Mouse (Mus musculus): ENCODE results near the gene Strbp. TPM values are rescaled to one million over a fixed set of nuclear protein-coding genes. Genes with fewer than 3 reads are reported as not detected.

Gene Strbp
- polyA plus RNA-seq, 1 experiment from 2014 or later: 102 TPM

DNA sequence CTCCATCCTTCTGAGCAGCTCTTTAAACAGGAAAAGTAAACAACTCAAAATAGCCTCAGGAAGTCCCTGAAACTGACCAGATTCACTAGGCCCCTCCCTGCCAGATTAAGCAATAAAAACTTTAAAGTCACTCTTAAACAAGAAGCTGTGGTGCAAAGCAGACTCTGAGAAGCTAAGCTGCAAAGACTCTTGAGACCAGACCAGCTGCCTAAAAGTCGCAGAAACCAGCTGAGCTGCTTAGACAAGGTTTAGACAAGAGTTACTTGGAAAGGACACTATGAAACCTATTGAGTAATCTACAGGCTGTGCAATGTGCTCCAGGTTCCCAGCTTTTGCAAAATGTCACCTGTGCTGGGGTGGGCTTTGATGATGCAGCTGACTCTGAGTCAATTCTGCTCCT is 16.6 kb downstream of the Strbp start:
- no peak overlapping the region for H3K27ac ChIP-seq
- H3K4me3 ChIP-seq: no peak overlapping the region
- H3K9ac ChIP-seq: no peak overlapping the region
- no peak overlapping the region for H3K4me2 ChIP-seq (replicated peaks)
- no peaks in the 10 kb centered on the region for H3K4me1 ChIP-seq
- 83% methylated on average over 1 of the region's 1 CpGs for WGBS
- H3K36me3 ChIP-seq: no peaks in the 10 kb centered on the region
- ATAC-seq (ENCODE audit: low FRiP score): no peak
- H3K9me3 ChIP-seq (replicated peaks): no peaks in the 10 kb centered on the region
- no peaks in the 10 kb centered on the region for H3K27me3 ChIP-seq

DNA sequence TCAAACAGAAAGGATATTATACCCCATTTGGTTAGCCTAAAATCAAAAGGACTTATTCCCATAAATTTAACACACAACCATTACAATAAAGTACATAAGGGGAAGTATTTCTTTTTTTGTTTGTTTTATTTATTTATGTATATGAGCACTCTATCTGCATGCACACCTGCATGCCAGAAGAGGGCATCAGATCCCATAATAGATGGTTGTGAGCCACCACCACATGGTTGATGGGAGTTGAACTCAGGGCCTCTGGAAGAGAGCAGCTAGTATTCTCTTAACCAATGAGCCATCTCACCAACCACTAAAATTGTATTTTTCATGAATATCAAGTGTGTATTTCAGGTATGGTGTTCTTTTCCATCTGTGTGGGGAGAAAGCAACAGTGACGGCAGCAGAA is 18.8 kb downstream of the Strbp start:
- no peak for ATAC-seq (ENCODE audit: low FRiP score)
- Histone ChIP-seq H3K4me2 (replicated peaks) (no peak overlapping the region), H3K27me3 (no peaks in the 10 kb centered on the region), H3K4me1 (no peaks in the 10 kb centered on the region), H3K9ac (no peak overlapping the region), H3K9me3 (replicated peaks) (no peaks in the 10 kb centered on the region), H3K4me3 (no peak overlapping the region), H3K36me3 (no peaks in the 10 kb centered on the region), H3K27ac (no peak overlapping the region)
- WGBS: 100% methylated on average over 1 of the region's 1 CpGs

DNA sequence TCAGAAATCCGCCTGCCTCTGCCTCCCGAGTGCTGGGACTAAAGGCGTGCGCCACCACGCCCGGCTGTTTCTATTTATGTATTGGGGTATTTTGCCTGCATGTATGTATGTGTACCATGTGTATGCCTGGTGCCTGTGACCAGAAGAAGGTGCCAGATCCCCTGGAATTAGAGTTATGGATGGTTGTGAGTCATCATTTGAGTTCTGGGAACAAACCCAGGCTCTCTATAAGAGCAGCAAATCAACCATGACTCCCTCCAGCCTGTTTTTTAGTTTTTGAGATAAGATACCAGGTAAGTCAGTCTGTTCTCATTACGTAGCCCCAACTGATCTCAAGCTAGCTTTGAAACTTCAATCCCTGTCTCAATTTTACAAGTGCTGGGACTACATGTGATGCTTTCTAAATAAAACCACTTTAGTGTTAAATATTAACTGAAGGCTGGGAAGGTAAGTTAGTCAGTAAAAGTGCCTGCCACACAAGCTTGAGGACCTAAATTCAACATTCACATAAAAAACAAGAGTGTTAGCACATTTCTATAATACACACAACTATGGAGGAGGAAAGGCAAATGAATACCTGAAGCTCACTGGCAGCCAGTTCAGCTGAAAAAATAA is 21.4 kb downstream of the Strbp start:
- ATAC-seq (ENCODE audit: low FRiP score): no peak
- H3K4me1 ChIP-seq: no peaks in the 10 kb centered on the region
- 95% methylated on average over 7 of the region's 7 CpGs for WGBS
- H3K9me3 ChIP-seq (replicated peaks): no peaks in the 10 kb centered on the region
- H3K36me3 ChIP-seq: no peaks in the 10 kb centered on the region
- H3K27ac ChIP-seq: no peak overlapping the region
- H3K4me3 ChIP-seq: no peak overlapping the region
- no peak overlapping the region for H3K9ac ChIP-seq
- no peaks in the 10 kb centered on the region for H3K27me3 ChIP-seq
- H3K4me2 ChIP-seq (replicated peaks): no peak overlapping the region

DNA sequence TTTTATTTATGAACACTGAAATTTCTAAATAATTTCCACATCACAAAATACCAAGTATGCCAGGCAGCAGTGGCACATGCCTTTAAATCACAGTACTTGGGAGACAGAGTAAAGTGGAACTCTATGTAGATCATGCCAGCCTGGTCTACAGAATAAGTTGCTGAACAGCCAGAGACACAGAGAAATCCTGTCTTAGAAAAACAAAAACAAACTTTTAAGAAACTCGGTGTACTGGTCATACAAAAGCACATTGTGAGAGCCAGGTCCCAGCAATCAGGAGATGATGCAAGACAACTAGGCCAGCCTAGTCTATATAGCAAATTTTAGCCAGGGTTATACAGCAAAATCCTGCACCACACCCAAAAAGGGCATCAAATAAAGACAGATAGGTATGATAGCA is 52.6 kb downstream of the Strbp start:
- H3K27me3 ChIP-seq: no peaks in the 10 kb centered on the region
- H3K9ac ChIP-seq: no peak overlapping the region
- no peak overlapping the region for H3K27ac ChIP-seq
- no peak for ATAC-seq (ENCODE audit: low FRiP score)
- H3K4me3 ChIP-seq: no peak overlapping the region
- H3K36me3 ChIP-seq: no peaks in the 10 kb centered on the region
- WGBS: 65% methylated on average over 1 of the region's 1 CpGs
- no peaks in the 10 kb centered on the region for H3K9me3 ChIP-seq (replicated peaks)
- no peak overlapping the region for H3K4me2 ChIP-seq (replicated peaks)
- no peaks in the 10 kb centered on the region for H3K4me1 ChIP-seq

DNA sequence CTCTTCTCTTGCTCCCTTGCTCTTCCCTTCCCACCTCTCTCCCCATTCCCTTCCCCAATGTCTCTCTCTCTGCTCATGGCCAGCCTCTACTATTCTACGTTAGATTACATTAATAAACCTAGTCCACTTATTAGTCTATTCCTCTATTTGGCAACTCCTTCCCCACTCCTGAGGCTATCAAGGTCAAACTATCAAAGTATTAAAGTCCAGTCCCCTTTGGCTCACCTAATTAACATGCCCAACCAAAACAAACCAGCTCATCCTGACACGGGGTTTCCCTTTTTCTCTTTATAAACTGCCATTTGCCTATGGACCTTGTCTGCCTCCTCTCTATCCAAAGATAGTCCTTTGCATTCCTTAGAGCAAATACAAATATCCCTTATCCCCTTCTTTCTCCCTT is 54.1 kb downstream of the Strbp start:
- no peak overlapping the region for H3K27ac ChIP-seq
- 86% methylated on average over 2 of the region's 2 CpGs for WGBS
- no peak overlapping the region for H3K4me2 ChIP-seq (replicated peaks)
- no peaks in the 10 kb centered on the region for H3K9me3 ChIP-seq (replicated peaks)
- no peaks in the 10 kb centered on the region for H3K4me1 ChIP-seq
- no peaks in the 10 kb centered on the region for H3K36me3 ChIP-seq
- H3K9ac ChIP-seq: no peak overlapping the region
- H3K27me3 ChIP-seq: no peaks in the 10 kb centered on the region
- no peak for ATAC-seq (ENCODE audit: low FRiP score)
- no peak overlapping the region for H3K4me3 ChIP-seq

DNA sequence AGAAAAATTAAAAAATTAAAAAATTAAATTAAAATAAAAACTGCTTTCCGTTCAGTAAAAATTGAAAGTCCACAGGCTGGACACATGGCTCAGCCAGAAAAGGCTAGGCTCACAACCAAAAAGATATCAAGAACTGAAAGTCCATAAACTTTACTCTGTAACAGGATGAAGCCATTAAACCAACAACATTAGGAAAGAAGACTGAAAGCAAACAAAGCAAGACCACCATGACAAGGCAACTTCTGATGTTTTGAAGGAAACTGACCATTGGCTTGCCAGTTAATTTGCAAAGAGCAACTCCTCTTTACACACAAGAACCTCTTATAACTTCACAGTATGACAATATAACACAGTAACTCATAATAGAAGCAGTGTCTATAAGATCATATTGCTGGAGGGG is 54.7 kb downstream of the Strbp start:
- Histone ChIP-seq H3K36me3 (no peaks in the 10 kb centered on the region), H3K27me3 (no peaks in the 10 kb centered on the region), H3K4me1 (no peaks in the 10 kb centered on the region), H3K9me3 (replicated peaks) (no peaks in the 10 kb centered on the region), H3K4me3 (no peak overlapping the region), H3K9ac (no peak overlapping the region), H3K27ac (no peak overlapping the region), H3K4me2 (replicated peaks) (no peak overlapping the region)
- no peak for ATAC-seq (ENCODE audit: low FRiP score)
- 96% methylated on average over 1 of the region's 1 CpGs for WGBS

DNA sequence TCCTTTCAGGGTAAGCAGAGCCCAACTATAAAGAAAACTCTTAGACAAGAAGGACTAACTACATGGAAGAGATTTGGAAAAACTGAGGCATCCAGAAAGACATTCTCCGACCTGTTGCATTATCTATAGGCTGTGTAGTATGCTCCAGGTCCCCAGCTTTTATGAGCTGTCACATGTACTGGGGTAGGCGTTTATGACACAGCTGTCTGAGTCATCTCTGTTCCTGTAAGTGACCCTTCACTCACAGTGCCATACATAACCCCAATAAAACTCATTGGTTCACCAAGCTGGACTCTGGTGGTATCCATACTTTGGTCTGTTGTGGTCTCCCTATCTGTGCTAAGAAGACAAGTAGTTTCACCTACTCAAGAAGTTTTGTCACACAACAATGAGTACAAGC is 80.3 kb downstream of the Strbp start:
- H3K4me3 ChIP-seq: no peak overlapping the region
- H3K27ac ChIP-seq: no peak overlapping the region
- WGBS: 88% methylated on average over 2 of the region's 2 CpGs
- H3K36me3 ChIP-seq: peaks cover 8% of the 10 kb centered on the region; the same call in 1 of the 2 replicates
- H3K4me2 ChIP-seq (replicated peaks): no peak overlapping the region
- H3K4me1 ChIP-seq: no peaks in the 10 kb centered on the region
- ATAC-seq (ENCODE audit: low FRiP score): no peak
- no peaks in the 10 kb centered on the region for H3K27me3 ChIP-seq
- no peak overlapping the region for H3K9ac ChIP-seq
- H3K9me3 ChIP-seq (replicated peaks): no peaks in the 10 kb centered on the region

DNA sequence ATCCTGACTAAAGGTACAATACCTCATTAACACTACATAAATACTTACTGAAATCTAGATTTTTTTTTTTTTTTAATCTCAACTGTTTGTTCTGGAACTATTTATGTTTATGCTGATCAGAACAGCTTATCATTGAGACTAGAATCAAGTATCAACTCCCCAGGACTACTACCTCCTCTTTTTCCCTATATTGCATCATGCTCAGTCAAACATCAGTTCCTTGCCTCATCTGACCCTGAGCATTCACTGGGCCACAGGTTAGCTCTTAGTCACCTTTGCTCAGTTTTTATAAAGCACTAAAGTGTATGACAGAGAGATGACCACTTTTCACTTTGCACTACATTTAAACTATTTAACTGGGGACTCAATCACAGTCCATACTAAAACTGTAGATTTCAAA is 115.7 kb downstream of the Strbp start:
- H3K9me3 ChIP-seq (replicated peaks): no peaks in the 10 kb centered on the region
- no peak overlapping the region for H3K4me3 ChIP-seq
- no peaks in the 10 kb centered on the region for H3K4me1 ChIP-seq
- H3K27ac ChIP-seq: no peak overlapping the region
- peaks cover 13% of the 10 kb centered on the region for H3K36me3 ChIP-seq
- H3K4me2 ChIP-seq (replicated peaks): no peak overlapping the region
- ATAC-seq (ENCODE audit: low FRiP score): no peak
- no peak overlapping the region for H3K9ac ChIP-seq
- H3K27me3 ChIP-seq: no peaks in the 10 kb centered on the region

DNA sequence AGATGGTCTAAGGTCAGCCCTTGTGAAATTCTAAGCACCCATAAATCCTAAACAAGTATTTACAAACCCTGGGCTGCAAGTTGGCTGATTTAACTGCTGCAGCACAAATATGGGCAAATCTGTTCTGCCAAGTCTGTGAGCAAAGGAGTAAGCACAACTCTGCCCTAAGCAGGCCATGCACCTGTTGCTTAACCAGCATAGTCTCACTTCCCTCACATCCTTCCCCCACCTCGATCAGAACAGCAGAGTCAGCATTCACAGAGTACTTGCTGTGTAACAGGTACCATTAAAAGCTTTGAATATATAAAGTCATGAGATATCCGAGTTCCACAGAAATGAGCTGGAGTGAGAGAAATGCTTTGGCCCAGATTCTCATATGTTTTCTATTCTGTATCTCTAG is 125.5 kb downstream of the Strbp start:
- no peak for ATAC-seq (ENCODE audit: low FRiP score)
- Histone ChIP-seq H3K4me1 (no peaks in the 10 kb centered on the region), H3K9me3 (replicated peaks) (no peaks in the 10 kb centered on the region), H3K9ac (no peak overlapping the region), H3K27me3 (no peaks in the 10 kb centered on the region), H3K36me3 (peaks cover 19% of the 10 kb centered on the region), H3K4me2 (replicated peaks) (no peak overlapping the region), H3K27ac (no peak overlapping the region), H3K4me3 (no peak overlapping the region)
- 80% methylated on average over 2 of the region's 2 CpGs for WGBS

DNA sequence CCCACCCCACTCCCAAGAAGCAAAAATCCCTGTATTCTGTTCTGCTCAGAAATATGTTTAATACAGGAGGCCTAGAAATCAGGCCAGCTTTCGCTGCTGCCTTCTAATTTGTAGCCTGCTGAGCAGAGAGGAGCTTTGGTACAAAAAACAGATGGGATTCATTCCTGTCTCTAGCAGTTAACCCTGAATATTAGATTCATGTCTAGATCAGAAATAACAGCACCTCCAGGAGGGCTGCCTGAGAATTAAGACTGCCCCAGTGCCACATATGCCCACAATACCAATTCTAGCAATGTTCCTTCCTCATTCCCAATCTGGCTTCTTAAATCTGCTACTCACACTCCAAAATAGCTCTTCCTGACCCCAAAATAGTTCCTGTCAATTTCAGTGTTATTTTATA is 127.0 kb downstream of the Strbp start:
- no peaks in the 10 kb centered on the region for H3K9me3 ChIP-seq (replicated peaks)
- no peak overlapping the region for H3K4me3 ChIP-seq
- ATAC-seq (ENCODE audit: low FRiP score): no peak
- H3K27ac ChIP-seq: no peak overlapping the region
- no peak overlapping the region for H3K4me2 ChIP-seq (replicated peaks)
- H3K4me1 ChIP-seq: no peaks in the 10 kb centered on the region
- H3K9ac ChIP-seq: no peak overlapping the region
- H3K36me3 ChIP-seq: peaks cover 19% of the 10 kb centered on the region
- no peaks in the 10 kb centered on the region for H3K27me3 ChIP-seq
- WGBS: 87% methylated on average over 1 of the region's 1 CpGs

DNA sequence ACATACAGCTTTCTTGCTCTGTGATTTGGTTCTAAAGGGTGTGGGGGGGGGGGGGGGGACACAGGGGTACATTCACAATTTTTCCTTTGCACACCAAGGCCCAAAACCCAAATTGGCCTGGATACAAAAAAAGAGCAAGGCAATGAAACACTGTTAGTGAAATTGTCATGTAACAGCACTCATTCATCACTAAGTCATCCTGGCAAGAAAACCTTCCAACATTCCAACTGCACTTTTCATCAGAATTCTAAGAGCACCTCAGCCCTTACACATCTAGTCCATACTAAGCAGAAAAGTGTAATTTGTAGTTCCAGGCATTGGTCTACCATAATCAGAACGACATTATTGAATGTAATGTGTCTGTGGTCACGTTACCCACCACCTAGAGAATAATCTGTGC is 131.5 kb downstream of the Strbp start:
- WGBS: 87% methylated on average over 2 of the region's 2 CpGs
- no peak overlapping the region for H3K4me3 ChIP-seq
- H3K27ac ChIP-seq: no peak overlapping the region
- no peak overlapping the region for H3K9ac ChIP-seq
- no peak for ATAC-seq (ENCODE audit: low FRiP score)
- no peak overlapping the region for H3K4me2 ChIP-seq (replicated peaks)
- no peaks in the 10 kb centered on the region for H3K4me1 ChIP-seq
- no peaks in the 10 kb centered on the region for H3K9me3 ChIP-seq (replicated peaks)
- H3K36me3 ChIP-seq: peaks cover 23% of the 10 kb centered on the region
- no peaks in the 10 kb centered on the region for H3K27me3 ChIP-seq

DNA sequence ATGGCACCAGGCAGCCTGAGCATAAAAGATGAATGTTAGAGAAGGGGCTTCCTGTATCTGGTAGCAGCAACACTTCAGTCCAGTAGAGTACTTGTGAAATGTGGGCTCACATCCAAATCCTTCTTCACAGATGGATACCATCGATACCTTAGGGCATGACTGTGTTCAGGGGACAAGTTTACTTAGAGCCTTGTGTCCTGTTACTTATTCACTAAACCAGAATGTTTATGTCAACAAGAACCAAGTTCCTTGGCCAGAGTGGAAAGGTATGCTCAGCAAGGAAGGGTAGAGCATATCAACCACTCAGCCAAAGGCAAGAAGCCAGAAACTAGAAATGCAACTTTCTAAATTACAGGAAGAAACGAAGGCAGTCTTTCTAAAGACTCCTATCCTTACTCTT is 133.0 kb downstream of the Strbp start:
- peaks cover 35% of the 10 kb centered on the region for H3K36me3 ChIP-seq

DNA sequence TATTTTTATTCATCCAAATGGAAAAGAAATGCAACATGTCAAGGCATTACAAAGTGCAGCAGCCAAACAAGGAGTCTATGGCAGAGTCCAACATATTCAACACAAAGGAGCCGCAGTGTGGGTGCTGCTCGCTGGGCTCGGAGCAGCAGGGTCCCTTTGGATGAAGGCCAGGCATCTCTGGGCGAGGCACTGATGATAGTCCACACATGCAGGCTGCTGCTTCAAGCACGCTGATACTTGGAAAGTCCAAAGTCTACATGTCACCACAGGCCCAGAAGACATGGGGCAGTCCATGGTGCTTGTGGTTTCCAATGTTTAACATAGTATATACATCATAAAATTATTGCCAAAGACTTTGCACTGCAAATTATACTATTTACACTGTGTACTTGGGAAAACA is 133.8 kb downstream of the Strbp start:
- no peaks in the 10 kb centered on the region for H3K4me1 ChIP-seq
- H3K36me3 ChIP-seq: peaks cover 41% of the 10 kb centered on the region
- H3K4me2 ChIP-seq (replicated peaks): no peak overlapping the region
- WGBS: 92% methylated on average over 5 of the region's 5 CpGs
- H3K9me3 ChIP-seq (replicated peaks): no peaks in the 10 kb centered on the region
- no peak overlapping the region for H3K4me3 ChIP-seq
- no peaks in the 10 kb centered on the region for H3K27me3 ChIP-seq
- no peak for ATAC-seq (ENCODE audit: low FRiP score)
- H3K27ac ChIP-seq: no peak overlapping the region
- H3K9ac ChIP-seq: no peak overlapping the region

More for the DNA sequence above, 133.0 kb downstream of the Strbp start:
- no peaks in the 10 kb centered on the region for H3K4me1 ChIP-seq
- WGBS: 96% methylated on average over 2 of the region's 2 CpGs
- H3K27me3 ChIP-seq: no peaks in the 10 kb centered on the region
- no peak for ATAC-seq (ENCODE audit: low FRiP score)
- no peaks in the 10 kb centered on the region for H3K9me3 ChIP-seq (replicated peaks)
- H3K4me2 ChIP-seq (replicated peaks): no peak overlapping the region
- no peak overlapping the region for H3K9ac ChIP-seq
- no peak overlapping the region for H3K27ac ChIP-seq
- no peak overlapping the region for H3K4me3 ChIP-seq
